Mouse (Mus musculus): ENCODE data around the gene Phf23. TPM values are rescaled to one million over a fixed set of nuclear protein-coding genes. Genes with fewer than 3 reads are reported as not detected.

Phf23 gene
- polyA plus RNA-seq, 1 experiment, result 22.8 TPM

Other genes with a start within 250 kb of the Phf23 start
- 18.5 and 48.2 TPM in 2 replicates for gene Polr2a, start 237.1 kb upstream of the Phf23 start, polyA plus RNA-seq (2012; rRNA removed)
- 0.22 and 0.51 TPM in 2 replicates for gene Slc35g3, start 233.8 kb upstream of the Phf23 start, polyA plus RNA-seq (2012; rRNA removed)
- gene Zbtb4, start 229.9 kb upstream of the Phf23 start, polyA plus RNA-seq (2012; rRNA removed), result 30.6 and 32.9 TPM in 2 replicates
- gene Chrnb1, start 199.8 kb upstream of the Phf23 start, polyA plus RNA-seq (2012; rRNA removed), result 15.3 and 18.3 TPM in 2 replicates
- 6.9 and 7.7 TPM in 2 replicates for gene Fgf11, start 193.9 kb upstream of the Phf23 start, polyA plus RNA-seq (2012; rRNA removed)
- 12.9 and 20.5 TPM in 2 replicates for gene Tmem102, start 190.2 kb upstream of the Phf23 start, polyA plus RNA-seq (2012; rRNA removed)
- 0.18 and 0.47 TPM in 2 replicates for gene Gm39566, start 180.5 kb upstream of the Phf23 start, polyA plus RNA-seq (2012; rRNA removed)
- 6.8 and 9.8 TPM in 2 replicates for gene Spem2, start 177.3 kb upstream of the Phf23 start, polyA plus RNA-seq (2012; rRNA removed)
- 11.3 and 16.5 TPM in 2 replicates for gene Spem1, start 173.6 kb upstream of the Phf23 start, polyA plus RNA-seq (2012; rRNA removed)
- 19.0 and 23.8 TPM in 2 replicates for gene Nlgn2, start 158.0 kb upstream of the Phf23 start, polyA plus RNA-seq (2012; rRNA removed)
- 179 and 279 TPM in 2 replicates for gene Tmem256, start 157.3 kb upstream of the Phf23 start, polyA plus RNA-seq (2012; rRNA removed)
- 60.4 and 66.9 TPM in 2 replicates for gene Plscr3, start 149.4 kb upstream of the Phf23 start, polyA plus RNA-seq (2012; rRNA removed)
- gene Tnk1, start 137.0 kb upstream of the Phf23 start, polyA plus RNA-seq (2012; rRNA removed), result 26.0 and 32.5 TPM in 2 replicates
- not detected in 2 replicates for gene Tmem95, start 117.8 kb upstream of the Phf23 start, polyA plus RNA-seq (2012; rRNA removed)
- gene Kctd11, start 114.4 kb upstream of the Phf23 start, polyA plus RNA-seq (2012; rRNA removed), result 9.0 and 10.0 TPM in 2 replicates
- gene Acap1, start 100.2 kb upstream of the Phf23 start, polyA plus RNA-seq (2012; rRNA removed), result 37.7 and 38.2 TPM in 2 replicates
- gene 2810408A11Rik, start 94.8 kb upstream of the Phf23 start, polyA plus RNA-seq (2012; rRNA removed), result 5.4 and 5.9 TPM in 2 replicates
- gene Neurl4, start 94.7 kb upstream of the Phf23 start, polyA plus RNA-seq (2012; rRNA removed), result 42.3 and 45.0 TPM in 2 replicates
- 56.9 and 61.2 TPM in 2 replicates for gene Gps2, start 81.9 kb upstream of the Phf23 start, polyA plus RNA-seq (2012; rRNA removed)
- 457 and 520 TPM in 2 replicates for gene Eif5a, start 73.8 kb upstream of the Phf23 start, polyA plus RNA-seq (2012; rRNA removed)
- 19.2 and 37.4 TPM in 2 replicates for gene Ybx2, start 60.0 kb upstream of the Phf23 start, polyA plus RNA-seq (2012; rRNA removed)
- 121 and 139 TPM in 2 replicates for gene Slc2a4, start 47.6 kb upstream of the Phf23 start, polyA plus RNA-seq (2012; rRNA removed)
- 88.4 and 172 TPM in 2 replicates for gene Cldn7, start 31.0 kb upstream of the Phf23 start, polyA plus RNA-seq (2012; rRNA removed)
- 94.3 and 108 TPM in 2 replicates for gene Ctdnep1, start 14.6 kb upstream of the Phf23 start, polyA plus RNA-seq (2012; rRNA removed)
- 60.1 and 80.3 TPM in 2 replicates for gene Elp5, start 13.3 kb upstream of the Phf23 start, polyA plus RNA-seq (2012; rRNA removed)
- 568 and 793 TPM in 2 replicates for gene Gabarap, start 4.6 kb upstream of the Phf23 start, polyA plus RNA-seq (2012; rRNA removed)
- gene Dvl2, start 4.8 kb downstream of the Phf23 start, polyA plus RNA-seq (2012; rRNA removed), result 13.7 and 19.1 TPM in 2 replicates
- 79.9 and 96.2 TPM in 2 replicates for gene Acadvl, start 19.6 kb downstream of the Phf23 start, polyA plus RNA-seq (2012; rRNA removed)
- gene Dlg4, start 21.2 kb downstream of the Phf23 start, polyA plus RNA-seq (2012; rRNA removed), result 12.8 and 16.6 TPM in 2 replicates
- 0.08 and 0.72 TPM in 2 replicates for gene Asgr1, start 58.3 kb downstream of the Phf23 start, polyA plus RNA-seq (2012; rRNA removed)
- gene Asgr2, start 96.9 kb downstream of the Phf23 start, polyA plus RNA-seq (2012; rRNA removed), result 0.93 and 1.4 TPM in 2 replicates
- gene Mgl2, start 134.6 kb downstream of the Phf23 start, polyA plus RNA-seq (2012; rRNA removed), result 14.1 and 33.9 TPM in 2 replicates
- gene Clec10a, start 160.4 kb downstream of the Phf23 start, polyA plus RNA-seq (2012; rRNA removed), result 19.1 and 24.5 TPM in 2 replicates
- 30.7 and 42.7 TPM in 2 replicates for gene Slc16a11, start 217.0 kb downstream of the Phf23 start, polyA plus RNA-seq (2012; rRNA removed)
- gene Slc16a13, start 225.3 kb downstream of the Phf23 start, polyA plus RNA-seq (2012; rRNA removed), result 22.1 and 30.3 TPM in 2 replicates
- gene Bcl6b, start 234.0 kb downstream of the Phf23 start, polyA plus RNA-seq (2012; rRNA removed), result 8.1 and 9.1 TPM in 2 replicates
- 61.6 and 71.7 TPM in 2 replicates for gene 0610010K14Rik, start 242.1 kb downstream of the Phf23 start, polyA plus RNA-seq (2012; rRNA removed)
- gene Gm21988, start 244.1 kb downstream of the Phf23 start, polyA plus RNA-seq (2012; rRNA removed), result 7.6 and 11.2 TPM in 2 replicates
- gene Rnasek, start 244.1 kb downstream of the Phf23 start, polyA plus RNA-seq (2012; rRNA removed), result 341 and 367 TPM in 2 replicates